Mouse (Mus musculus): ENCODE measurements around the gene Cxcl14. TPM values are rescaled to one million over a fixed set of nuclear protein-coding genes. Genes with fewer than 3 reads are reported as not detected.
A peak's percentile ranks its signal among the peaks of the same experiment; 100 is the strongest.

Cxcl14 gene
- polyA plus RNA-seq, 1 experiment from 2014 or later = 11.2 TPM

DNA sequence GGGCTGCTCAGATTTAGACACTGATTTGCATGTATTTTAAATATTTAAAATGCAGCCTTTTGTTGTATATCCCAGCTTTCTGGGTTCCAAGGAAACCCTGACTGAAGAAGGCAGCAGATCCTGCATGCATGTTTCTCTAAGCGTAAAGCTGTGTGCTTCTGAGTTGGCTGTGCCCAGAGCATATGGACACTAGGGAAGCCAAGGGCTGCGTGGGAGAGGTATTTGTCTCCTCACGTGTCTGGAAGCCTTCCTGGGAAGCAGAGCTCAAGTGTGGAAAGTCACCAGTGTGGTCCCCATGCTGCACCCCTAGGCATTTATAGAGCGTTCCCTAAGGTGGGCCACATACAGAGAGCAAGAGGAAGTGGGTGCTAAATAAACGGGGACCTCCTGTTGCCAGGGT, 30.7 kb downstream of the Cxcl14 start:
- Histone ChIP-seq H3K27ac (ENCODE audit: low read length) (no peak overlapping the region), H3K4me1 (ENCODE audit: insufficient read depth, low read depth, low read length) (no peaks in the 10 kb centered on the region), H3K9me3 (ENCODE audit: low read length) (no peaks in the 10 kb centered on the region), H3K4me2 (replicated peaks; ENCODE audit: low read depth, low read length) (no peak overlapping the region), H3K4me3 (ENCODE audit: low read depth, low read length) (no peak overlapping the region), H3K36me3 (ENCODE audit: insufficient read depth, low read length) (no peaks in the 10 kb centered on the region), H3K9ac (replicated peaks; ENCODE audit: low read depth) (no peak overlapping the region), H3K27me3 (replicated peaks; ENCODE audit: insufficient read depth, low read length) (0 out of 2 replicates have a peak, but pooled peaks cover 6% of the 10 kb centered on the region)
- WGBS = 51% methylated on average over 5 of the region's 5 CpGs
- ATAC-seq (no peak), DNase-seq (ENCODE audit: low spot score) (no peak)
- TF ChIP-seq CTCF (IDR thresholded peaks at IDR 0.05) (no peak), EP300 (IDR thresholded peaks at IDR 0.05) (no peak)

GRCm38 (mm10) chr13:56262269-56262668, 34.1 kb downstream of the Cxcl14 start:
- TF ChIP-seq EP300 (IDR thresholded peaks at IDR 0.05) (no peak), CTCF (IDR thresholded peaks at IDR 0.05) (no peak)
- no peak for ATAC-seq

GRCm38 (mm10) chr13:56260344-56260780, 36.0 kb downstream of the Cxcl14 start:
- WGBS = 3% methylated on average over 17 of the region's 17 CpGs
- H3K27me3 ChIP-seq (replicated peaks; ENCODE audit: insufficient read depth, low read length) = peaks cover 58% of the 10 kb centered on the region
- H3K4me2 ChIP-seq (replicated peaks; ENCODE audit: low read depth, low read length) = no peak overlapping the region
- DNase-seq (ENCODE audit: low spot score) (no peak), ATAC-seq (no peak)
- H3K4me3 ChIP-seq (ENCODE audit: low read depth, low read length) = no peak overlapping the region
- H3K27ac ChIP-seq (ENCODE audit: low read length) = no peak overlapping the region
- H3K4me1 ChIP-seq (ENCODE audit: insufficient read depth, low read depth, low read length) = no peaks in the 10 kb centered on the region
- no peaks in the 10 kb centered on the region for H3K9me3 ChIP-seq (ENCODE audit: low read length)
- no peak overlapping the region for H3K9ac ChIP-seq (replicated peaks; ENCODE audit: low read depth)
- no peaks in the 10 kb centered on the region for H3K36me3 ChIP-seq (ENCODE audit: insufficient read depth, low read length)
- TF ChIP-seq EP300 (IDR thresholded peaks at IDR 0.05) (no peak), CTCF (IDR thresholded peaks at IDR 0.05) (no peak)

More at GRCm38 (mm10) chr13:56262269-56262668, 34.1 kb downstream of the Cxcl14 start:
- no peak overlapping the region for H3K9ac ChIP-seq (replicated peaks; ENCODE audit: low read depth)
- no peak for DNase-seq (ENCODE audit: low spot score)
- H3K36me3 ChIP-seq (ENCODE audit: insufficient read depth, low read length) = no peaks in the 10 kb centered on the region
- peaks cover 38% of the 10 kb centered on the region for H3K27me3 ChIP-seq (replicated peaks; ENCODE audit: insufficient read depth, low read length)
- no peaks in the 10 kb centered on the region for H3K9me3 ChIP-seq (ENCODE audit: low read length)
- no peak overlapping the region for H3K27ac ChIP-seq (ENCODE audit: low read length)
- H3K4me2 ChIP-seq (replicated peaks; ENCODE audit: low read depth, low read length) = no peak overlapping the region
- H3K4me3 ChIP-seq (ENCODE audit: low read depth, low read length) = no peak overlapping the region
- H3K4me1 ChIP-seq (ENCODE audit: insufficient read depth, low read depth, low read length) = no peaks in the 10 kb centered on the region
- WGBS = 35% methylated on average over 4 of the region's 4 CpGs

GRCm38 (mm10) chr13:56259926-56260250, 36.5 kb downstream of the Cxcl14 start:
- ATAC-seq (no peak), DNase-seq (ENCODE audit: low spot score) (no peak)
- Histone ChIP-seq H3K9ac (replicated peaks; ENCODE audit: low read depth) (no peak overlapping the region), H3K9me3 (ENCODE audit: low read length) (no peaks in the 10 kb centered on the region), H3K4me1 (ENCODE audit: insufficient read depth, low read depth, low read length) (no peaks in the 10 kb centered on the region), H3K4me3 (ENCODE audit: low read depth, low read length) (no peak overlapping the region), H3K36me3 (ENCODE audit: insufficient read depth, low read length) (no peaks in the 10 kb centered on the region), H3K27ac (ENCODE audit: low read length) (no peak overlapping the region), H3K4me2 (replicated peaks; ENCODE audit: low read depth, low read length) (no peak overlapping the region), H3K27me3 (replicated peaks; ENCODE audit: insufficient read depth, low read length) (peaks cover 62% of the 10 kb centered on the region)
- 7% methylated on average over 5 of the region's 5 CpGs for WGBS
- TF ChIP-seq EP300 (IDR thresholded peaks at IDR 0.05) = no peak
- no peak for TF ChIP-seq CTCF (IDR thresholded peaks at IDR 0.05)

DNA sequence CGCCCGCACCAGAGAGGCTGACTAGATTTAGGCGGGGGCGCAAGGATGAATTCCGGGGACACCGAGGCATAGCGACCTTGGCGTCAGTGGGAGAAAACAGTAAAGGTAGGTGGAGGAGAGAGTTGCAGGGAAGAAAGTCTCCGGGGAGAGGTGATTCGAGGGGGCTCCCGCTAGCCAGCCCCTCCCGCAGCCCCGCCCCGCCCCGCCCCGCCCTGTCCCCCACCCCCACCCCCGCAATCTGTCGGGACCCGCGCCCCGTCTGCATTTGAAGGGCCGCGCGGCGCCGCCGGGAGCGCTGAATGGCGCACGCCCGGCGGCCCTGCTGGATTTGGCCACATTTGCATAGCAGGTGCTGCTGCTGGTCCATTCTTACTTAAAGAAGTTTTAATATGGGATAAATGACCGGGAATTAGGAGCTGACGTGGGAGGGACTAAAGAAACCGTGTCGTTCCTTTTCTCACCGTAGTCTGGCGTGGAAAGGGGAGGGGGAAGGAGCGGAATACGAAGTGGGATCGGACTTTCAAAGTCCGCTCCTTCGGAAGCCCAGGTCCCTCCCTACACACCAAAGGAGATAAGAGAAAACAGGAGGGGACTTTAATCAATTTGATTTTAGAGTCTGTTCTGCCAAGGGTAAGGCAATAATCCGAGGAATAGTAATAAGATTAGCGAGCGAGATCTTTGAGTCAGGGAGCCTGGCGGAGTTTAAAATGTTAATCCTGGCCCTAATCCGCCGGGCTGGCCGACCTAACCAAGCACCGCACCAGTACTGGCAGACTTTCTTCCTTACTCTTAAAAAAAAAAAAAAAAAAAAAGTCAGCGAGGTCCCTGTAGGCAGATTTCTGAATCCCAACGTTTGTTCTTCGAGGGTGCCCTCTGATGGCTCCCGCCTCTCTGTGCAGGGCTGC, 37.1 kb downstream of the Cxcl14 start:
- DNase-seq (ENCODE audit: low spot score) (no peak), ATAC-seq (no peak)
- Histone ChIP-seq H3K4me1 (ENCODE audit: insufficient read depth, low read depth, low read length) (no peaks in the 10 kb centered on the region), H3K4me2 (replicated peaks; ENCODE audit: low read depth, low read length) (0 out of 2 replicates have a peak overlapping the region, but pooled peaks have one; percentile 5), H3K27me3 (replicated peaks; ENCODE audit: insufficient read depth, low read length) (peaks cover 68% of the 10 kb centered on the region), H3K9ac (replicated peaks; ENCODE audit: low read depth) (no peak overlapping the region), H3K9me3 (ENCODE audit: low read length) (no peaks in the 10 kb centered on the region), H3K4me3 (ENCODE audit: low read depth, low read length) (peak overlapping the region; percentile 10; the same call in 1 of the 2 replicates), H3K27ac (ENCODE audit: low read length) (no peak overlapping the region), H3K36me3 (ENCODE audit: insufficient read depth, low read length) (no peaks in the 10 kb centered on the region)
- 2% methylated on average over 48 of the region's 55 CpGs for WGBS
- no peak for TF ChIP-seq CTCF (IDR thresholded peaks at IDR 0.05)
- no peak for TF ChIP-seq EP300 (IDR thresholded peaks at IDR 0.05)

- no peak for ATAC-seq
- Histone ChIP-seq H3K36me3 (ENCODE audit: insufficient read depth, low read length) (no peaks in the 10 kb centered on the region), H3K4me2 (replicated peaks; ENCODE audit: low read depth, low read length) (0 out of 2 replicates have a peak overlapping the region, but pooled peaks have one; percentile 5), H3K9me3 (ENCODE audit: low read length) (no peaks in the 10 kb centered on the region), H3K9ac (replicated peaks; ENCODE audit: low read depth) (no peak overlapping the region), H3K27me3 (replicated peaks; ENCODE audit: insufficient read depth, low read length) (peaks cover 77% of the 10 kb centered on the region), H3K4me3 (ENCODE audit: low read depth, low read length) (peak overlapping the region; percentile 10; the same call in 1 of the 2 replicates), H3K27ac (ENCODE audit: low read length) (no peak overlapping the region), H3K4me1 (ENCODE audit: insufficient read depth, low read depth, low read length) (no peaks in the 10 kb centered on the region)
- WGBS = 2% methylated on average over 51 of the region's 52 CpGs
- no peak for DNase-seq (ENCODE audit: low spot score)
- TF ChIP-seq CTCF (IDR thresholded peaks at IDR 0.05) (no peak), EP300 (IDR thresholded peaks at IDR 0.05) (no peak)
Measured at GRCm38 (mm10) chr13:56258196-56259020, 37.9 kb downstream of the Cxcl14 start.

All from lung, postnatal 0 days (tissue).